Mouse (Mus musculus) ovary, postnatal 10 days (tissue): Measurements from ENCODE around the gene Rab3gap1.

ENCODE experiments used
- DNase-seq: peaks from one replicate; pipeline ENCODE4 v3.0.0; 2022; ENCODE audit warnings: low spot score

Rab3gap1 gene

GRCm38 (mm10) chr1:127983274-127983993 is 114.9 kb downstream of the Rab3gap1 start:
- no peak for DNase-seq

GRCm38 (mm10) chr1:127985391-127985790 is 116.8 kb downstream of the Rab3gap1 start:
- no peak for DNase-seq

- no peak for DNase-seq
These were observed 119.7 kb downstream of the Rab3gap1 start for GRCm38 (mm10) chr1:127988246-127988645.

GRCm38 (mm10) chr1:127989387-127989786 is 120.8 kb downstream of the Rab3gap1 start:
- no peak for DNase-seq

DNA sequence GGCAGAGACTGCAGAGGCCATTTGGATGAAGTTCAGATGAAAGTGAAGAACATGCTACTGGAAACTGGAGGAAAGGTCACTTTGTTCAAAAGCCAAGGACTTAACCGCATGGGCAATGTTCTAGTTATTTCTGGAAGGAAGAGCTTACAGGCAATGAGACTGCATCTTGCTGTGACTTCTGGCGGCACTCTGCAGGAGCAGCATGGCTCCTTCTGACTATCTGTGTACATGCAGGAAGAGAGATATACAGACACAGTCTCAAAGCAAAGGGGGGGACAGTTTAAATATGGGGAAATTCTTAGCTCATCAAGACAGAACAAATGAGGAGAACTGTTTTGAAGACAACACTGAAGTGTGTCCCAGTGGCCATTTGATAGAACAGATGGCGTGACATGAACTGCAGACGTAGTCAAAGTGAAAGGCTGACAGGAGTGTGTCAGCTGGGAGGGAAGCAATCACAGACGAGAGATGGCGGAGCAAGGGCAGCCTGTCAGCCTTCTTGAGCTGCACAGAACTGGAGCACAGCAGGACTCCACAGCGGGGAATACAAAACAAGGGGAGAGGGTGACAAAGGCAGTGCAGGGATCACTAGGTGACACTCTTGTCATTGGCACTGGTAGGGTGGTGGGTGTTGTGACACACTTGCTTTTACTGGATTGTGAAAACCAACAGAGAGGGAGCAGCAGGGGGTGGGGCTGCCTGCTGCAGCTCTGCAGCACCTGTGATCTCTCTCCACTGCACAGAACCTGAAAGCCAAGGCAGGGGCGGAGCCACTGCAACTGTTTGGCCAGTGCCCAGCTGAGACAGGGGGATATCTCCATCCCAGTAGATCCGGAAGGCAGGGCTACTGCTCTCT is 121.5 kb downstream of the Rab3gap1 start:
- no peak for DNase-seq
